Mouse (Mus musculus) gonadal fat pad, adult 2 months (tissue): ENCODE results near the gene Mapk8ip3. TPM values are rescaled to one million over a fixed set of nuclear protein-coding genes. Genes with fewer than 3 reads are reported as not detected.

Experiments used
- DNase-seq: peaks from one replicate; pipeline ENCODE4 v3.0.0-alpha.2; 2012; ENCODE audit warnings: low read depth
- polyA plus RNA-seq: library from polyadenylated mRNA; depleted of rRNA; stranded (reverse); fragments of >200 nt; gene quantifications from 2 replicates; pipeline ENCODE4 v1.2.3, GENCODE M21; 2012; rRNA removed

The Mapk8ip3 gene
- polyA plus RNA-seq, 1 experiment = 90.0 TPM

- no peak for DNase-seq
These were observed 87.1 kb downstream of the Mapk8ip3 start for GRCm38 (mm10) chr17:24849733-24850064.

GRCm38 (mm10) chr17:24848600-24849031, 88.2 kb downstream of the Mapk8ip3 start:
- no peak for DNase-seq

- no peak for DNase-seq
These were observed 89.4 kb downstream of the Mapk8ip3 start for GRCm38 (mm10) chr17:24847386-24847785.

GRCm38 (mm10) chr17:24844525-24844924, 92.3 kb downstream of the Mapk8ip3 start:
- no peak for DNase-seq

DNA sequence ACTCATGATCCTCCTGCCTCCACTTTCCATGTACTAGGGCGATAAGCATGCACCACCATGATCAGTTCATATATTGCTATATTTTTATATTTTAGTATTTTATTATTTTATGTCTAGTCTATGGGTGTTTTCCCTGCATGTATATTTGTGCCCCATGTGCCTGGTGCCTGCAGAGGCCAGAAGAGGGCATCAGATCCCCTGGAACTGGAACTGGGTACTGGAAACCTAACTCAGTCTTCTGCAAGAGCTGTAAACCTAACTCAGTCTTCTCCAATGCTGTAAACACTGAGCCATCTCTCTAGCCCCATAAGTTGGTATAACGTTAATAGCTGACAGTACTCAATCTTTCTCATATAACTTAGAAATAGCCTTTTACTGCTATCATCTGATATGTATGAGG, 94.1 kb downstream of the Mapk8ip3 start:
- no peak for DNase-seq

Other genes starting within 250 kb of the Mapk8ip3 start
- gene Syngr3, start 247.0 kb downstream of the Mapk8ip3 start, polyA plus RNA-seq = 0.18 and 0.23 TPM in 2 replicates
- gene Gfer, start 240.8 kb downstream of the Mapk8ip3 start, polyA plus RNA-seq = 25.6 and 27.6 TPM in 2 replicates
- gene Noxo1, start 240.7 kb downstream of the Mapk8ip3 start, polyA plus RNA-seq = 6.2 and 7.1 TPM in 2 replicates
- gene Tbl3, start 229.3 kb downstream of the Mapk8ip3 start, polyA plus RNA-seq = 44.4 and 61.9 TPM in 2 replicates
- 2.3 and 3.4 TPM in 2 replicates for gene Rnf151, start 218.9 kb downstream of the Mapk8ip3 start, polyA plus RNA-seq
- 2,300 and 2,553 TPM in 2 replicates for gene Rps2, start 218.9 kb downstream of the Mapk8ip3 start, polyA plus RNA-seq
- gene Ndufb10, start 212.5 kb downstream of the Mapk8ip3 start, polyA plus RNA-seq = 370 and 426 TPM in 2 replicates
- 31.1 and 36.7 TPM in 2 replicates for gene Rpl3l, start 209.2 kb downstream of the Mapk8ip3 start, polyA plus RNA-seq
- gene Msrb1, start 200.3 kb downstream of the Mapk8ip3 start, polyA plus RNA-seq = 112 and 152 TPM in 2 replicates
- gene Hs3st6, start 184.0 kb downstream of the Mapk8ip3 start, polyA plus RNA-seq = 26.1 and 35.8 TPM in 2 replicates
- gene Meiob, start 132.7 kb downstream of the Mapk8ip3 start, polyA plus RNA-seq = 0.06 and 0.16 TPM in 2 replicates
- gene Hagh, start 96.8 kb downstream of the Mapk8ip3 start, polyA plus RNA-seq = 134 and 172 TPM in 2 replicates
- gene Fahd1, start 86.6 kb downstream of the Mapk8ip3 start, polyA plus RNA-seq = 12.6 and 13.1 TPM in 2 replicates
- 18.9 and 70.3 TPM in 2 replicates for gene Igfals, start 71.0 kb downstream of the Mapk8ip3 start, polyA plus RNA-seq
- gene Nubp2, start 50.6 kb downstream of the Mapk8ip3 start, polyA plus RNA-seq = 31.3 and 31.7 TPM in 2 replicates
- gene Spsb3, start 50.3 kb downstream of the Mapk8ip3 start, polyA plus RNA-seq = 67.0 and 77.8 TPM in 2 replicates
- 70.6 and 72.3 TPM in 2 replicates for gene Eme2, start 41.9 kb downstream of the Mapk8ip3 start, polyA plus RNA-seq
- 142 and 181 TPM in 2 replicates for gene Mrps34, start 41.9 kb downstream of the Mapk8ip3 start, polyA plus RNA-seq
- 76.6 and 85.3 TPM in 2 replicates for gene Nme3, start 40.5 kb downstream of the Mapk8ip3 start, polyA plus RNA-seq
- gene Jpt2, start 23.7 kb upstream of the Mapk8ip3 start, polyA plus RNA-seq = 40.0 and 54.9 TPM in 2 replicates
- 18.2 and 19.6 TPM in 2 replicates for gene Cramp1l, start 78.8 kb upstream of the Mapk8ip3 start, polyA plus RNA-seq
- gene Ift140, start 79.1 kb upstream of the Mapk8ip3 start, polyA plus RNA-seq = 15.9 and 17.7 TPM in 2 replicates
- 37.6 and 53.0 TPM in 2 replicates for gene Tmem204, start 146.6 kb upstream of the Mapk8ip3 start, polyA plus RNA-seq
- gene Telo2, start 179.0 kb upstream of the Mapk8ip3 start, polyA plus RNA-seq = 17.3 and 25.3 TPM in 2 replicates
- 0.15 and 0.18 TPM in 2 replicates for gene Ptx4, start 183.8 kb upstream of the Mapk8ip3 start, polyA plus RNA-seq
- gene Clcn7, start 196.4 kb upstream of the Mapk8ip3 start, polyA plus RNA-seq = 82.7 and 93.5 TPM in 2 replicates
- 0.04 TPM in 1 of 2 replicates, not detected in the other for gene Ccdc154, start 225.5 kb upstream of the Mapk8ip3 start, polyA plus RNA-seq
- gene Gm38655, start 238.5 kb upstream of the Mapk8ip3 start, polyA plus RNA-seq = 0.24 and 0.57 TPM in 2 replicates
- gene BC003965, start 247.6 kb upstream of the Mapk8ip3 start, polyA plus RNA-seq = 9.5 and 10.5 TPM in 2 replicates